Mouse (Mus musculus): Measurements from ENCODE around the gene Jsrp1.

GRCm38 (mm10) chr10:80827063-80827869 is 14.0 kb upstream of the Jsrp1 start:
- no peak for TF ChIP-seq CTCF (IDR thresholded peaks at IDR 0.05; ENCODE audit: borderline replicate concordance, insufficient read depth, low read length)
- TF ChIP-seq POLR2A (IDR thresholded peaks at IDR 0.05; ENCODE audit: low read depth, low read length), result no peak
